Mouse (Mus musculus) limb, embryonic 12.5 days (tissue): ENCODE data around the gene Aldh1a1. TPM values are rescaled to one million over a fixed set of nuclear protein-coding genes. Genes with fewer than 3 reads are reported as not detected.

Source experiments
- ATAC-seq: fragments of 200-750 bp; cut with Nextera tagmentation; 2 replicates; pipeline ENCODE4 v1.8.0; 2017; ENCODE audit warnings: low read depth, moderate TSS enrichment; ENCODE audit not compliant: insufficient number of reproducible peaks, insufficient read depth, low FRiP score, low TSS enrichment
- H3K27ac ChIP-seq: fragments of 300-500 bp; sonication (generic); 2 replicates; pipeline ENCODE4 v1.5.1; 2016; ENCODE audit warnings: mild to moderate bottlenecking, moderate library complexity
- H3K27me3 ChIP-seq: fragments of 300-500 bp; sonication (generic); 2 replicates; pipeline ENCODE4 v1.6.1; 2016; ENCODE audit warnings: mild to moderate bottlenecking, moderate library complexity
- H3K36me3 ChIP-seq: fragments of 300-500 bp; sonication (generic); 2 replicates; pipeline ENCODE4 v1.6.1; 2016; ENCODE audit warnings: mild to moderate bottlenecking, moderate library complexity
- H3K4me1 ChIP-seq: fragments of 300-500 bp; sonication (generic); replicated peaks from 2 replicates; pipeline ENCODE4 v1.6.1; 2016
- H3K4me2 ChIP-seq: fragments of 300-500 bp; sonication (generic); 2 replicates; pipeline ENCODE4 v1.6.1; 2016; ENCODE audit warnings: mild to moderate bottlenecking, moderate library complexity
- H3K4me3 ChIP-seq: fragments of 300-500 bp; sonication (generic); replicated peaks from 2 replicates; pipeline ENCODE4 v1.5.1; 2016; ENCODE audit warnings: mild to moderate bottlenecking
- H3K9ac ChIP-seq: fragments of 300-500 bp; sonication (generic); replicated peaks from 2 replicates; pipeline ENCODE4 v1.6.1; 2016; ENCODE audit warnings: mild to moderate bottlenecking, moderate library complexity
- H3K9me3 ChIP-seq: fragments of 300-500 bp; sonication (generic); 2 replicates; pipeline ENCODE4 v1.6.1; 2016; ENCODE audit warnings: mild to moderate bottlenecking, moderate library complexity
- WGBS: fragments of 180-500 bp; shearing (Covaris S2); methylation state at CpG from one replicate; pipeline ENCODE4 v1.1.7; 2016; 5-methylcytosine and 5-hydroxymethylcytosine counted together
- polyA plus RNA-seq: library from polyadenylated mRNA; unstranded; fragments of >200 nt; fragmentation: Nextera tagmentation; extraction: Ambion mirVana; gene quantifications from 2 replicates; pipeline ENCODE4 v1.2.1, GENCODE M21; 2016

Aldh1a1 gene
- polyA plus RNA-seq, 1 experiment from 2014 or later: not detected

GRCm38 (mm10) chr19:20555365-20555764 is 62.9 kb downstream of the Aldh1a1 start:
- Histone ChIP-seq H3K27me3 (no peaks in the 10 kb centered on the region), H3K27ac (no peak overlapping the region), H3K9me3 (no peaks in the 10 kb centered on the region), H3K4me2 (no peak overlapping the region), H3K4me3 (no peak overlapping the region), H3K36me3 (no peaks in the 10 kb centered on the region), H3K9ac (no peak overlapping the region), H3K4me1 (no peaks in the 10 kb centered on the region)
- 80% methylated on average over 1 of the region's 1 CpGs for WGBS
- no peak for ATAC-seq

GRCm38 (mm10) chr19:20557211-20557610 is 64.7 kb downstream of the Aldh1a1 start:
- no peaks in the 10 kb centered on the region for H3K4me1 ChIP-seq
- ATAC-seq: no peak
- no peak overlapping the region for H3K4me2 ChIP-seq
- H3K9me3 ChIP-seq: no peaks in the 10 kb centered on the region
- H3K36me3 ChIP-seq: no peaks in the 10 kb centered on the region
- WGBS: 84% methylated on average over 4 of the region's 4 CpGs
- no peaks in the 10 kb centered on the region for H3K27me3 ChIP-seq
- no peak overlapping the region for H3K4me3 ChIP-seq
- H3K27ac ChIP-seq: no peak overlapping the region
- H3K9ac ChIP-seq: no peak overlapping the region

- H3K4me2 ChIP-seq: no peak overlapping the region
- 87% methylated on average over 3 of the region's 3 CpGs for WGBS
- H3K4me1 ChIP-seq: no peaks in the 10 kb centered on the region
- H3K36me3 ChIP-seq: no peaks in the 10 kb centered on the region
- ATAC-seq: no peak
- H3K9ac ChIP-seq: no peak overlapping the region
- H3K27ac ChIP-seq: no peak overlapping the region
- no peaks in the 10 kb centered on the region for H3K27me3 ChIP-seq
- H3K4me3 ChIP-seq: no peak overlapping the region
- no peaks in the 10 kb centered on the region for H3K9me3 ChIP-seq
These were observed 65.6 kb downstream of the Aldh1a1 start for GRCm38 (mm10) chr19:20558069-20558468.

GRCm38 (mm10) chr19:20558544-20558943 is 66.0 kb downstream of the Aldh1a1 start:
- no peak overlapping the region for H3K4me2 ChIP-seq
- no peak overlapping the region for H3K27ac ChIP-seq
- no peak overlapping the region for H3K9ac ChIP-seq
- no peaks in the 10 kb centered on the region for H3K9me3 ChIP-seq
- H3K4me1 ChIP-seq: no peaks in the 10 kb centered on the region
- H3K4me3 ChIP-seq: no peak overlapping the region
- H3K36me3 ChIP-seq: no peaks in the 10 kb centered on the region
- no peaks in the 10 kb centered on the region for H3K27me3 ChIP-seq
- ATAC-seq: no peak

- WGBS: 86% methylated on average over 3 of the region's 3 CpGs
- Histone ChIP-seq H3K4me3 (no peak overlapping the region), H3K4me1 (no peaks in the 10 kb centered on the region), H3K27ac (no peak overlapping the region), H3K27me3 (no peaks in the 10 kb centered on the region), H3K36me3 (no peaks in the 10 kb centered on the region), H3K9me3 (no peaks in the 10 kb centered on the region), H3K9ac (no peak overlapping the region), H3K4me2 (no peak overlapping the region)
- ATAC-seq: no peak
These were observed 66.4 kb downstream of the Aldh1a1 start for GRCm38 (mm10) chr19:20558952-20559351.

GRCm38 (mm10) chr19:20559952-20560351 is 67.4 kb downstream of the Aldh1a1 start:
- Histone ChIP-seq H3K27me3 (no peaks in the 10 kb centered on the region), H3K9ac (no peak overlapping the region), H3K36me3 (no peaks in the 10 kb centered on the region), H3K27ac (no peak overlapping the region), H3K4me3 (no peak overlapping the region), H3K9me3 (no peaks in the 10 kb centered on the region), H3K4me1 (no peaks in the 10 kb centered on the region), H3K4me2 (no peak overlapping the region)
- no peak for ATAC-seq
- 83% methylated on average over 2 of the region's 2 CpGs for WGBS

- H3K9ac ChIP-seq: no peak overlapping the region
- no peak overlapping the region for H3K4me3 ChIP-seq
- H3K27ac ChIP-seq: no peak overlapping the region
- H3K4me1 ChIP-seq: no peaks in the 10 kb centered on the region
- no peaks in the 10 kb centered on the region for H3K36me3 ChIP-seq
- H3K27me3 ChIP-seq: no peaks in the 10 kb centered on the region
- H3K9me3 ChIP-seq: no peaks in the 10 kb centered on the region
- no peak overlapping the region for H3K4me2 ChIP-seq
- no peak for ATAC-seq
These were observed 69.9 kb downstream of the Aldh1a1 start for GRCm38 (mm10) chr19:20562396-20562795.

GRCm38 (mm10) chr19:20566294-20566693 is 73.8 kb downstream of the Aldh1a1 start:
- Histone ChIP-seq H3K27ac (no peak overlapping the region), H3K9ac (no peak overlapping the region), H3K4me3 (no peak overlapping the region), H3K4me2 (no peak overlapping the region), H3K9me3 (no peaks in the 10 kb centered on the region), H3K4me1 (no peaks in the 10 kb centered on the region), H3K27me3 (no peaks in the 10 kb centered on the region), H3K36me3 (no peaks in the 10 kb centered on the region)
- 90% methylated on average over 4 of the region's 4 CpGs for WGBS
- no peak for ATAC-seq

GRCm38 (mm10) chr19:20567039-20567438 is 74.5 kb downstream of the Aldh1a1 start:
- 95% methylated on average over 2 of the region's 2 CpGs for WGBS
- ATAC-seq: no peak
- no peaks in the 10 kb centered on the region for H3K36me3 ChIP-seq

GRCm38 (mm10) chr19:20576984-20577383 is 84.5 kb downstream of the Aldh1a1 start:
- Histone ChIP-seq H3K4me3 (no peak overlapping the region), H3K9ac (no peak overlapping the region), H3K36me3 (no peaks in the 10 kb centered on the region), H3K4me2 (no peak overlapping the region), H3K27ac (no peak overlapping the region), H3K4me1 (no peaks in the 10 kb centered on the region), H3K9me3 (no peaks in the 10 kb centered on the region), H3K27me3 (no peaks in the 10 kb centered on the region)
- no peak for ATAC-seq
- WGBS: 71% methylated on average over 3 of the region's 3 CpGs

More at GRCm38 (mm10) chr19:20567039-20567438, 74.5 kb downstream of the Aldh1a1 start:
- no peaks in the 10 kb centered on the region for H3K4me1 ChIP-seq
- no peak overlapping the region for H3K9ac ChIP-seq
- no peaks in the 10 kb centered on the region for H3K27me3 ChIP-seq
- no peak overlapping the region for H3K4me2 ChIP-seq
- H3K4me3 ChIP-seq: no peak overlapping the region
- H3K27ac ChIP-seq: no peak overlapping the region
- H3K9me3 ChIP-seq: no peaks in the 10 kb centered on the region

GRCm38 (mm10) chr19:20577429-20577828 is 84.9 kb downstream of the Aldh1a1 start:
- no peak overlapping the region for H3K9ac ChIP-seq
- H3K36me3 ChIP-seq: no peaks in the 10 kb centered on the region
- ATAC-seq: no peak
- H3K4me2 ChIP-seq: no peak overlapping the region
- H3K9me3 ChIP-seq: no peaks in the 10 kb centered on the region
- WGBS: 86% methylated on average over 5 of the region's 5 CpGs
- H3K27ac ChIP-seq: no peak overlapping the region
- no peaks in the 10 kb centered on the region for H3K27me3 ChIP-seq
- no peak overlapping the region for H3K4me3 ChIP-seq
- H3K4me1 ChIP-seq: no peaks in the 10 kb centered on the region

GRCm38 (mm10) chr19:20599951-20600350 is 107.4 kb downstream of the Aldh1a1 start:
- Histone ChIP-seq H3K27ac (no peak overlapping the region), H3K9me3 (no peaks in the 10 kb centered on the region), H3K27me3 (no peaks in the 10 kb centered on the region), H3K4me1 (no peaks in the 10 kb centered on the region), H3K4me3 (no peak overlapping the region), H3K4me2 (no peak overlapping the region), H3K9ac (no peak overlapping the region), H3K36me3 (no peaks in the 10 kb centered on the region)
- no peak for ATAC-seq
